ENCODE assay signal across 8 mouse cellular contexts in the genomic region with DNA sequence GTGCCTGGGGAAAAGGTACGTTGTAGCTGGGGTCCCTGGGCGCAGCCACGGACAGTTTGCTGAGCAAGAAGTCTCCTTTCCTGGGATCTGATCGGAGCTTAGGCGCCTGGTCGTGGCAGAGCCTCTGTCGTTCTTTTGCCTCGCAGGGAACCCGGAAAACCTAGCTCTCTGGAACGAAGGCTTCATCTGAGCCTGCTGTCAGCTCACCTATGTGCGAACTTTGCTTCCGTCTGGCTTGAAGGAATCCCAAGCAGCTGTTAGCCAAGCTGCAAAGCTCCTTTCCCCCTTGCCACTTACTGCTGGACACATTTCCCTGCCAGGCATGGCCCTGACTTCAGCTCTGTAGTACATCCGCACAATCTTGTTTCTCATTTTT. TPM values are rescaled to one million over a fixed set of nuclear protein-coding genes. Genes with fewer than 3 reads are reported as not detected.
DNase-seq lines count a peak whose midpoint lies in the region; ATAC-seq and TF ChIP-seq lines count a peak whose summit lies in the region.

No protein-coding gene starts in this region.

- TF ChIP-seq EP300 in stomach, postnatal 0 days (optimal IDR thresholded peaks at IDR 0.05), result no peak

- peak; percentile 13 to 57 for DNase-seq in layer of hippocampus, adult 18-20 months (ENCODE audit: low spot score in 2 of 2)
- DNase-seq in layer of hippocampus, postnatal 36 days, result no peak
- peak; percentile 55 to 65 for DNase-seq in cerebellum, postnatal 36 days
- no peak for DNase-seq in hindbrain, embryonic 10.5 days (ENCODE audit: low spot score)
- DNase-seq in mesoderm, embryonic 11.5 days (ENCODE audit: low read depth, low spot score), result peak; percentile 26
- peak; percentile 25 for DNase-seq in stomach, postnatal 0 days (ENCODE audit: low spot score)
- no peak for DNase-seq in layer of hippocampus, postnatal 10 days (ENCODE audit: low spot score in 2 of 2)

- H3K27me3 ChIP-seq in hindbrain, embryonic 10.5 days (ENCODE audit: insufficient read depth, poor library complexity, severe bottlenecking), result peaks cover 7% of the 10 kb centered on the region; the same call in 1 of the 2 replicates
- H3K27me3 ChIP-seq in stomach, postnatal 0 days (ENCODE audit: control insufficient read depth, insufficient read depth, low read length), result no peaks in the 10 kb centered on the region

- H3K27ac ChIP-seq in hindbrain, embryonic 10.5 days, result peak overlapping the region; percentile 86
- no peak overlapping the region; the same call in 1 of the 2 replicates for H3K27ac ChIP-seq in stomach, postnatal 0 days (replicated peaks)

- H3K4me1 ChIP-seq in hindbrain, embryonic 10.5 days (replicated peaks), result peaks cover 11% of the 10 kb centered on the region; the same call in 1 of the 2 replicates
- H3K4me1 ChIP-seq in stomach, postnatal 0 days (replicated peaks; ENCODE audit: control insufficient read depth, insufficient read depth), result 0 out of 2 replicates have a peak, but pooled peaks cover 3% of the 10 kb centered on the region

- H3K9me3 ChIP-seq in hindbrain, embryonic 10.5 days, result no peaks in the 10 kb centered on the region
- no peaks in the 10 kb centered on the region for H3K9me3 ChIP-seq in stomach, postnatal 0 days (ENCODE audit: control insufficient read depth, low read length)

- WGBS in hindbrain, embryonic 10.5 days, result 1% methylated on average over 13 of the region's 13 CpGs
- 1% methylated on average over 13 of the region's 13 CpGs for WGBS in stomach, postnatal 0 days

- ATAC-seq in stomach, postnatal 0 days (ENCODE audit: low FRiP score, low TSS enrichment), result no peak
- no peak for ATAC-seq in CD4-positive, CD25-positive, alpha-beta regulatory T cell, adult 4 months

- H3K36me3 ChIP-seq in hindbrain, embryonic 10.5 days, result no peaks in the 10 kb centered on the region
- H3K36me3 ChIP-seq in stomach, postnatal 0 days (ENCODE audit: control insufficient read depth, insufficient read depth, low read length), result no peaks in the 10 kb centered on the region

- peak overlapping the region; percentile 64 for H3K4me3 ChIP-seq in hindbrain, embryonic 10.5 days
- peak overlapping the region; percentile 59 for H3K4me3 ChIP-seq in stomach, postnatal 0 days (ENCODE audit: low read depth, low read length)

- TF ChIP-seq CTCF in stomach, postnatal 0 days (IDR thresholded peaks at IDR 0.05; ENCODE audit: low read depth), result no peak

- H3K4me2 ChIP-seq in stomach, postnatal 0 days (replicated peaks; ENCODE audit: low read depth), result peak overlapping the region; percentile 84

- peak overlapping the region; percentile 55 for H3K9ac ChIP-seq in stomach, postnatal 0 days (ENCODE audit: low read length)

RNA-seq across cellular contexts. Expression of a gene that starts 0.9 kb away (rescaled TPM):
- 100 to 1,000 TPM; 141 to 152 TPM for total RNA-seq in layer of hippocampus, adult 18-20 months (2021)
- total RNA-seq in layer of hippocampus, postnatal 36 days (2021), result 100 to 1,000 TPM; 158 to 180 TPM
- 17.0 and 39.2 TPM in 2 replicates for polyA plus RNA-seq in hindbrain, embryonic 10.5 days (2016; fragmentation: Nextera tagmentation; extraction: Ambion mirVana)
- polyA plus RNA-seq in stomach, postnatal 0 days (2015; fragmentation: Nextera tagmentation; extraction: Ambion mirVana), result 4.0 and 5.0 TPM in 2 replicates
- polyA plus RNA-seq in CD4-positive, CD25-positive, alpha-beta regulatory T cell, adult 4 months (2017; shearing (Covaris generic)), result not detected
- total RNA-seq in layer of hippocampus, postnatal 10 days (2021), result 100 to 1,000 TPM; 150 to 158 TPM

Comparison
In these comparisons a context has a peak if more than half of its experiments do, and no peak if none do; other contexts are left out.
1. DNase-seq: peak in layer of hippocampus, adult 18-20 months (2 of 2), cerebellum, postnatal 36 days (2 of 2), mesoderm, embryonic 11.5 days (single experiment) and stomach, postnatal 0 days (single experiment); none in layer of hippocampus, postnatal 36 days (0 of 2), hindbrain, embryonic 10.5 days (single experiment) and layer of hippocampus, postnatal 10 days (0 of 2).